Mouse (Mus musculus): ENCODE measurements around the gene Slc25a35. TPM values are rescaled to one million over a fixed set of nuclear protein-coding genes. Genes with fewer than 3 reads are reported as not detected.
"Not testable (repeated sequence)": the region's sequence is repeated elsewhere in the genome, so short reads cannot be mapped to it uniquely, and the experiment has no call there.

Slc25a35 gene
- polyA plus RNA-seq (2014; fragmentation: Nextera tagmentation; extraction: Ambion mirVana) = 1.1 and 1.2 TPM in 2 replicates

- Histone ChIP-seq H3K9me3 (ENCODE audit: control insufficient read depth, low read length) (no peaks in the 10 kb centered on the region), H3K9ac (ENCODE audit: low read length) (peak within 1 kb of the TSS; percentile 70), H3K4me3 (ENCODE audit: control insufficient read depth in 1 of 2, insufficient read depth in 1 of 2, low read depth in 1 of 2, low read length in 2 of 2) (peak within 1 kb of the TSS; percentile 56 to 61), H3K4me2 (ENCODE audit: low read length) (peak within 1 kb of the TSS; percentile 90), H3K27ac (replicated peaks in 1 of 2; ENCODE audit: control insufficient read depth in 1 of 2, insufficient read depth in 1 of 2, low read depth in 2 of 2, low read length in 2 of 2) (no peak within 1 kb of the TSS), H3K27me3 (ENCODE audit: control insufficient read depth, insufficient read depth, low read length) (no peaks in the 10 kb centered on the region), H3K4me1 (ENCODE audit: control insufficient read depth in 2 of 2, insufficient read depth in 2 of 2, low read length in 2 of 2) (peaks cover 24 to 32% of the 10 kb centered on the region in 2 experiments), H3K36me3 (ENCODE audit: control insufficient read depth, insufficient read depth, low read length) (no peaks in the 10 kb centered on the region)
- WGBS = 1% methylated on average over 50 of the region's 50 CpGs
- ATAC-seq (ENCODE audit: insufficient number of reproducible peaks, insufficient read depth, low FRiP score, low read depth) = peak; percentile 86
Measured at GRCm38 (mm10) chr11:68967337-68968282, at the start of gene Slc25a35. TSS of gene Slc25a35 (plus strand) at chr11:68968131.

DNA sequence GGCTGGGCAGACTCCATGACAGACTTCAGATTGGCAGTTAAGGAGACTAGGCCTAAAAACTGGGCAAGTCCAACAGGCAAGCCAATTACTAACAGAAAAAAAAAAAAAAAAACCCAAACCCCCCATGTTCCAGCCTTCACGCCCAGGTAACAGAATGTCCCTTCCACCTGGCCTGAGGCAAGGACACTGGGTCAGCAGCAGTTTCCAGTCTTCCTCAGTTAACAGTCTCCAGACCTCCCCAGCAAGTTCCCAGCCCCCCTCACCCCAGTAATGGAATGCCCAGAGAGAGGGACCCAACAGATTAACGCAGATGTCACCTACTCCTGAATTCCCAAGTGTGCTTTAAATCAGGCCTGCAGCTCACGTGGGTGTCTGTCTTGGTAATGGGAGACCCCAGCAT is 44.7 kb upstream of the Slc25a35 start:
- Histone ChIP-seq H3K4me2 (ENCODE audit: low read length) (no peak overlapping the region), H3K27me3 (ENCODE audit: control insufficient read depth, insufficient read depth, low read length) (no peaks in the 10 kb centered on the region), H3K9ac (ENCODE audit: low read length) (no peak overlapping the region), H3K36me3 (ENCODE audit: control insufficient read depth, insufficient read depth, low read length) (no peaks in the 10 kb centered on the region), H3K4me3 (ENCODE audit: control insufficient read depth in 1 of 2, insufficient read depth in 1 of 2, low read depth in 1 of 2, low read length in 2 of 2) (no peak overlapping the region), H3K4me1 (ENCODE audit: control insufficient read depth in 2 of 2, insufficient read depth in 2 of 2, low read length in 2 of 2) (no peaks in the 10 kb centered on the region), H3K27ac (replicated peaks in 1 of 2; ENCODE audit: control insufficient read depth in 1 of 2, insufficient read depth in 1 of 2, low read depth in 2 of 2, low read length in 2 of 2) (no peak overlapping the region), H3K9me3 (ENCODE audit: control insufficient read depth, low read length) (no peaks in the 10 kb centered on the region)
- WGBS = 55% methylated on average over 3 of the region's 3 CpGs
- ATAC-seq (ENCODE audit: insufficient number of reproducible peaks, insufficient read depth, low FRiP score, low read depth) = no peak

GRCm38 (mm10) chr11:68924749-68925148 is 43.2 kb upstream of the Slc25a35 start:
- Histone ChIP-seq H3K9ac (ENCODE audit: low read length) (no peak overlapping the region), H3K27ac (replicated peaks in 1 of 2; ENCODE audit: control insufficient read depth in 1 of 2, insufficient read depth in 1 of 2, low read depth in 2 of 2, low read length in 2 of 2) (no peak overlapping the region), H3K4me1 (ENCODE audit: control insufficient read depth in 2 of 2, insufficient read depth in 2 of 2, low read length in 2 of 2) (no peaks in the 10 kb centered on the region), H3K4me2 (ENCODE audit: low read length) (no peak overlapping the region), H3K36me3 (ENCODE audit: control insufficient read depth, insufficient read depth, low read length) (no peaks in the 10 kb centered on the region), H3K27me3 (ENCODE audit: control insufficient read depth, insufficient read depth, low read length) (no peaks in the 10 kb centered on the region), H3K4me3 (ENCODE audit: control insufficient read depth in 1 of 2, insufficient read depth in 1 of 2, low read depth in 1 of 2, low read length in 2 of 2) (no peak overlapping the region), H3K9me3 (ENCODE audit: control insufficient read depth, low read length) (no peaks in the 10 kb centered on the region)
- no peak for ATAC-seq (ENCODE audit: insufficient number of reproducible peaks, insufficient read depth, low FRiP score, low read depth)
- WGBS = 74% methylated on average over 2 of the region's 2 CpGs

DNA sequence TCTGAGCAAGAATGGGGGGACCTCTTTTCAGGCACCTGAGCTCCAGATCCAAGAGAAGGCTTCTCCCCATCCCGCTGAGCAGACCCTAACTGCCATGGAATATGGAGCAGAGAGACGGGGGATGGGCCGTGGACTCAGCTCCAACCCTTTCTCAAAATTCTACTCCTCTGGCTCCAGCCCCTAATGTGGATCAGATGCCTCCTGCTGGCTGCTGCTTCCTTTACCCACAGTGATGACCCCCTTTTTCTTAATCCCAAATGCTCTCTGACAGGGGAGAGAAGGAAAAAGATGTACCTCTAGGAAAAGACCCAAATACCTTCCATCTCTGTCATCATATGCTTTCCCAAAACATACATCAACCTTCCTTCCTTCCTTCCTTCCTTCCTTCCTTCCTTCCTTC is 41.0 kb upstream of the Slc25a35 start, which contains the start of gene Odf4:
Gene Odf4, minus strand, starts transcription at position 101 of the 400 bp plus-strand sequence.
- Histone ChIP-seq H3K27ac (replicated peaks in 1 of 2; ENCODE audit: control insufficient read depth in 1 of 2, insufficient read depth in 1 of 2, low read depth in 2 of 2, low read length in 2 of 2) (no peak within 1 kb of the TSS), H3K9me3 (ENCODE audit: control insufficient read depth, low read length) (no peaks in the 10 kb centered on the region), H3K4me1 (ENCODE audit: control insufficient read depth in 2 of 2, insufficient read depth in 2 of 2, low read length in 2 of 2) (no peaks in the 10 kb centered on the region), H3K36me3 (ENCODE audit: control insufficient read depth, insufficient read depth, low read length) (no peaks in the 10 kb centered on the region), H3K4me3 (ENCODE audit: control insufficient read depth in 1 of 2, insufficient read depth in 1 of 2, low read depth in 1 of 2, low read length in 2 of 2) (no peak within 1 kb of the TSS), H3K27me3 (ENCODE audit: control insufficient read depth, insufficient read depth, low read length) (no peaks in the 10 kb centered on the region), H3K9ac (ENCODE audit: low read length) (no peak within 1 kb of the TSS), H3K4me2 (ENCODE audit: low read length) (no peak within 1 kb of the TSS)
- ATAC-seq (ENCODE audit: insufficient number of reproducible peaks, insufficient read depth, low FRiP score, low read depth) = no peak
- 75% methylated on average over 3 of the region's 3 CpGs for WGBS

GRCm38 (mm10) chr11:68929947-68930346 is 38.0 kb upstream of the Slc25a35 start:
- Histone ChIP-seq H3K27me3 (ENCODE audit: control insufficient read depth, insufficient read depth, low read length) (no peaks in the 10 kb centered on the region), H3K4me1 (ENCODE audit: control insufficient read depth in 2 of 2, insufficient read depth in 2 of 2, low read length in 2 of 2) (no peaks in the 10 kb centered on the region), H3K4me3 (ENCODE audit: control insufficient read depth in 1 of 2, insufficient read depth in 1 of 2, low read depth in 1 of 2, low read length in 2 of 2) (no peak overlapping the region), H3K9me3 (ENCODE audit: control insufficient read depth, low read length) (no peaks in the 10 kb centered on the region), H3K9ac (ENCODE audit: low read length) (no peak overlapping the region), H3K4me2 (ENCODE audit: low read length) (no peak overlapping the region), H3K36me3 (ENCODE audit: control insufficient read depth, insufficient read depth, low read length) (no peaks in the 10 kb centered on the region), H3K27ac (replicated peaks in 1 of 2; ENCODE audit: control insufficient read depth in 1 of 2, insufficient read depth in 1 of 2, low read depth in 2 of 2, low read length in 2 of 2) (no peak overlapping the region)
- WGBS = 73% methylated on average over 6 of the region's 6 CpGs
- no peak for ATAC-seq (ENCODE audit: insufficient number of reproducible peaks, insufficient read depth, low FRiP score, low read depth)

DNA sequence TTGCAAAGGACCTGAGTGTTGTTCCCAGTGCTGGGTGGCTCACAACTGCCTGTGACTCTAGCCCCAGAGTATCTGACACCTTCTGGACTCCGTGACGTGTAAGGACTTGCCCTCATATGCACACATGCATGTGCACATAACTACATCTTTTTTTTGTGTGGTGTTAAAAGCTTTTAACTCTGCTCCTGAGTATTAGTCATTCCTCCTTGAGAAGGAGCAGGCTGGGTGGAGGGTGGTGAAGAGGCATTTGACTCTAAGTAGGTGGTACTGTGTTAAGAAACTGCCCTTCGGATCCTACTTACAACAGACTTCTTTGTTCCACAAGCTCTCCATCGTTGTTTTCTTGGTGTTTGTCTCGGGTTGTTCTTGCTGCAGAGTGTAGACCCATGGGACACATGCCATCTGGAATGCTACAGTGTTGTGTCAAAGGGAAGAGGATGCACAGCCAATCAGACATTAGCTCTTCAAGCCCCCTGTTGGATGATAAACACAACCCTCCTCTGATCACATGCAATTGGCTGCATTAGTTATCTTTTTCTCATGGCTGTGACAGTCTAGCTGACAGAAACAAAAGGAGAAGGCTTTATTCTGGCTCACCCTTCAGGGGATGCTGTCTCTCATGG is 33.9 kb upstream of the Slc25a35 start:
- no peaks in the 10 kb centered on the region for H3K27me3 ChIP-seq (ENCODE audit: control insufficient read depth, insufficient read depth, low read length)
- H3K9me3 ChIP-seq (ENCODE audit: control insufficient read depth, low read length) = no peaks in the 10 kb centered on the region
- no peak overlapping the region for H3K9ac ChIP-seq (ENCODE audit: low read length)
- H3K4me2 ChIP-seq (ENCODE audit: low read length) = no peak overlapping the region
- no peaks in the 10 kb centered on the region for H3K4me1 ChIP-seq (ENCODE audit: control insufficient read depth in 2 of 2, insufficient read depth in 2 of 2, low read length in 2 of 2)
- H3K4me3 ChIP-seq (ENCODE audit: control insufficient read depth in 1 of 2, insufficient read depth in 1 of 2, low read depth in 1 of 2, low read length in 2 of 2) = no peak overlapping the region
- ATAC-seq (ENCODE audit: insufficient number of reproducible peaks, insufficient read depth, low FRiP score, low read depth) = no peak
- H3K36me3 ChIP-seq (ENCODE audit: control insufficient read depth, insufficient read depth, low read length) = no peaks in the 10 kb centered on the region
- 63% methylated on average over 5 of the region's 5 CpGs for WGBS
- H3K27ac ChIP-seq (replicated peaks in 1 of 2; ENCODE audit: control insufficient read depth in 1 of 2, insufficient read depth in 1 of 2, low read depth in 2 of 2, low read length in 2 of 2) = no peak overlapping the region

DNA sequence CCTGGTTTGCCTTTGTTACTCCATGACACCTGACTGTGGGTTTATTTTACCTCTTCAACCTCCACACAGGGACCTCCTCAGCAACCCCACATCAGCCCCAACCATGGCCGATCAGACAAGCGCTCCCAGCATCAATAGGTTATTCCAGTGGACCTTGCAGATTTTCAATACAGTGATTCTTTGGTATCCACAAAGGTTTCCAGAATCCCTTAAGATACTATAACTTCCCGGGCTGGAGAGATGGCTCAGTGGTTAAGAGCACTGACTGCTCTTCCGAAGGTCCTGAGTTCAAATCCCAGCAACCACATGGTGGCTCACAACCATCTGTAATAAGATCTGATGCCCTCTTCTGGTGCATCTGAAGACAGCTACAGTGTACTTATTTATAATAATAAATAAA is 31.0 kb upstream of the Slc25a35 start:
- WGBS = 82% methylated on average over 4 of the region's 4 CpGs
- not testable (repeated sequence) for H3K36me3 ChIP-seq (ENCODE audit: control insufficient read depth, insufficient read depth, low read length); ATAC-seq (ENCODE audit: insufficient number of reproducible peaks, insufficient read depth, low FRiP score, low read depth); H3K9me3 ChIP-seq (ENCODE audit: control insufficient read depth, low read length); H3K4me1 ChIP-seq (ENCODE audit: control insufficient read depth in 2 of 2, insufficient read depth in 2 of 2, low read length in 2 of 2); H3K4me3 ChIP-seq (ENCODE audit: control insufficient read depth in 1 of 2, insufficient read depth in 1 of 2, low read depth in 1 of 2, low read length in 2 of 2); H3K4me2 ChIP-seq (ENCODE audit: low read length); H3K9ac ChIP-seq (ENCODE audit: low read length); H3K27ac ChIP-seq (replicated peaks in 1 of 2; ENCODE audit: control insufficient read depth in 1 of 2, insufficient read depth in 1 of 2, low read depth in 2 of 2, low read length in 2 of 2); H3K27me3 ChIP-seq (ENCODE audit: control insufficient read depth, insufficient read depth, low read length)

Measured in heart, embryonic 14.5 days (tissue).